Mouse (Mus musculus): ENCODE results near the gene Parp4.

- no peak for TF ChIP-seq CTCF (IDR thresholded peaks at IDR 0.05; ENCODE audit: low read depth, low read length)
- no peak for TF ChIP-seq POLR2A (IDR thresholded peaks at IDR 0.05; ENCODE audit: borderline replicate concordance, low read depth, low read length)
Measured at GRCm38 (mm10) chr14:56559134-56559533, 16.3 kb upstream of the Parp4 start.
